Mouse (Mus musculus): ENCODE measurements around the gene Psmd2.

Gene Psmd2

DNA sequence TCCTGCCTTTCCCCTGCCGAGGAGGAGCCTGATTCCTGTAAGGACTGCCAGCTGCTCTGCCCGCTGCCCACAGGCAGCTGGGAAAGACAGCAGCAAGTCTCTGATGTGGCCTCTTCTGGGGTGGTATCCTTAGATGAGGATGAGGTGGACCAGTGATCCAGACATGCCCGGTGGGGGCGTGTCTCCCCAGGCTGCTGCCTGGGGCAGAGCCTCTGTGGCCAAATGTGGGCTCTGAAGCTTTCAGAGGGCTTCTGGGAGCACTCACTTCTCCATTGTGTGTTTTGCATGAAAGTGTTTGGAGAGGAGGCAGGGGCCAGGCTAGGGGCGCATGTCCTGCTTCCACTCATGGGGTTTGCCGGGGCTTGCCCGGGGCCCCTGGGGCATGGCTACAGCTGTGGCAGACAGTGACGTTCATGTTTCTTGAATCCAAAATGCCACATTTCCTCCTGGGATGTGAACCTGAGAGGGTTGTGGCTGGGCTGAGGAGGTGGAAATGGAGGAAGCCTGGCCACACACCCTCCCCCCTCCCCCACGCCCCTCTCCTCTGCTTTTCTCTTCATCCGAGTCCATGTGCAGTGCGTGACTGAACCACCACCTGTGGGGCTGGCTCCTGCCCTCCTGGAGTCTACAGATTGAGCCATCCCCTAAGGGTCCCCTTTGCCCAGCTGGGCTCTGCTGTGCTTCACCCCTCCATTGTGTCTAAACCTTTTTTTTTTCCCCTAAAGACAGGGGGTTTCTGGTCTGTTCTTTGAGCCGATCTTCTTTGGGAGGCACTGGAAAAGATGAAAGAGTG is 50.5 kb downstream of the Psmd2 start:
- DNase-seq (ENCODE audit: low read depth, low spot score) = no peak

- no peak for DNase-seq (ENCODE audit: low read depth, low spot score)
Observed at GRCm38 (mm10) chr16:20702522-20702893, 51.1 kb downstream of the Psmd2 start.

DNA sequence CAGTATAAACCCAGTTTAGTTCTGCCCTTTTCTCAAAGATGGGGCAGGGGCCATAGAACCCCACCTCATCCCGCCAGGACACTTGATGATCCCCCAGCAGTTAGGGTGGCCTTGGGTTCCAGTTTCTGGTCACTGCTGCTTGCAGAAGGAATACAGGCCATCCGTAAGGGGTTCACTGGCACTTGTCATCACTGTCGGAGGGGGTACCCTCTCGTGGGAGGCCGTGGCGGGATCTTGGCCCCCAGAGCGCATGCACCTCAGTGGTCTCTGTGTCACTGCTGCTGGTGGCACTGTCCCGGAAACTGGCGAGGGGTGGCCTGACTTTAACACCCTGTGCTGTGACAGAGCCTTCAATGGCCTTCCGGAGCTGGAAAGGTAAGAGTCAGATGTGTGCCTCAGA is 51.6 kb downstream of the Psmd2 start:
- DNase-seq (ENCODE audit: low read depth, low spot score) = no peak

DNA sequence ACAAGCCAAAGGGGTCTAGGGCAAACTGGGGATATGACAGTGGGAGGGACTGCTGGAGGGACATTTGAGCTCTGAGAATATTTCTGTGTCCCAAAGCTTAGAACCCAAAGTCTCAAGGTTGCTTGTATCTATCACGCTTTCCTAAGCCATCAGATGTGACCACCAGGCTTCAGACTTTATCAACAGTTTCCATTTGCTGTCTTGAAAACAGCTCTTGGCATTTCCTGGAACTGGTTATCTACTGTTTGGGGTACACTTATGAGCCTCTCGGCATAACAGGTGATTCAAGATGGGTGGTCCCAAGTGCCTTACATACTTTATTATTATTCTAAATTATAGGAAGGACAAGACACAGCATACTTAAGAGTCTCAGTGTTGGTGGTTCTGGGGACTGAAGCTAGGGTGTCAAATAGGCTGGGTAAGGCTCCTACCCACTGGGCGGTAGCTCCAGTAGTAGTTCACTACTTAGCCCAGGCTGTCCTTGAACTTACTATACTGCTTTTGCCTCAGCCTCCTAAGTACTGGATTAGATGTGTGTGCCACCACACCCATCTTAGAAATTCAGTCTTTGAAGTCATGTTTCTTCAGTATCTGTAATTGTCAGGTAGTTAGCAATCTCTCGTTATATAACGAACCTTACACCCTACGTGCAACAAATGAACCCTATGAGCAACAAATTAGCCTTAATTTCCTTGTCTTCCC is 52.4 kb downstream of the Psmd2 start:
- DNase-seq (ENCODE audit: low read depth, low spot score) = no peak

DNA sequence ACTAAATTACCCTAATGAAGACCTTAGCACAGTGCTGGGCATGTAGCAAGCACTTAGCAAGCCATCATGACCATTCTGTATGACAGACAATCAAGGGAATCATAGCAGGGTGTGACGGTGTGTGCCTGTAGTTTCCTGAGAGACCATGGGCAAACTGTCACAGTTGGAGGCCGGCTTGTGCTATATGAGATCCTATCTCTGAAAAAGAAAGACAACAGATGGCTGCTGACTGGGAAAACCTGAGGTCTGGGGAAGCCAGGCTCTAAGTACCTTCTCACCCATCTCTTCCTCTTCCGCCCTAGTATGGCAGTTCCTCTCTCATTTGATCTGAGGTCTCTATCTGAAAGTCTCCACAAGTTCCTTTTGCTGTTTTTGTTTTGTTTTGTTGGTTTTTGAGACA is 54.3 kb downstream of the Psmd2 start:
- no peak for DNase-seq (ENCODE audit: low read depth, low spot score)

DNA sequence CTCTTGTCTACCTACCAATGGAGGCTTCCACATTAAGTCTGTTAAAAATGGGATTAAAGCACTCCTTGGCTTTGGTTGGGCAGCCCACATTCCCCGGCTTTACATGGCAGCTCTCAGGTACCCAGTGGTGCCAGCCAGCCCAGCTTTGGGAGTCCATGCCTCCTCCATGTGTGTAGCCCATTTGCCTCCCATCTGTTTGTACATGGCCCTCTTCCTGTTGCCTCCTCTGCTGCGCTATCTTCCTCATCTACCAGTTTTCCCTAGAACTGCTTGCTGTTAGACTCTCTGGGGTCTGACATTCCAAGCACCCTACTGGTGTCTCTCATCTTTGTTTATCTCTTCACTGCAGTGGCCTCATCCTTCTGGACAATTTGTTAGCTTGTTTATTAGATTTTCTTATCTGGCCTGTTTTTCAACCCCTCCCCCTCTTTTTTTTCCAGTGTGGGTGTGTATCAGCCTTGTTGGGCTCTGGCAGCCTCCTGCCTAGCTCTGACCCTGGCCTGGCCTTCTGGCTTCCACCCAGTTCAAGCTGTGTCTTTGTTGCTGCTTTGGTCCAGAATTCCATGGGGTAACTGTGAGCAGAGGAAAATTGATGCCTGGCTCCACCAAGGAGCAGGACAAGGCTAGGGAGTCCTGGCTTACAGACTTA is 55.1 kb downstream of the Psmd2 start:
- no peak for DNase-seq (ENCODE audit: low read depth, low spot score)

DNA sequence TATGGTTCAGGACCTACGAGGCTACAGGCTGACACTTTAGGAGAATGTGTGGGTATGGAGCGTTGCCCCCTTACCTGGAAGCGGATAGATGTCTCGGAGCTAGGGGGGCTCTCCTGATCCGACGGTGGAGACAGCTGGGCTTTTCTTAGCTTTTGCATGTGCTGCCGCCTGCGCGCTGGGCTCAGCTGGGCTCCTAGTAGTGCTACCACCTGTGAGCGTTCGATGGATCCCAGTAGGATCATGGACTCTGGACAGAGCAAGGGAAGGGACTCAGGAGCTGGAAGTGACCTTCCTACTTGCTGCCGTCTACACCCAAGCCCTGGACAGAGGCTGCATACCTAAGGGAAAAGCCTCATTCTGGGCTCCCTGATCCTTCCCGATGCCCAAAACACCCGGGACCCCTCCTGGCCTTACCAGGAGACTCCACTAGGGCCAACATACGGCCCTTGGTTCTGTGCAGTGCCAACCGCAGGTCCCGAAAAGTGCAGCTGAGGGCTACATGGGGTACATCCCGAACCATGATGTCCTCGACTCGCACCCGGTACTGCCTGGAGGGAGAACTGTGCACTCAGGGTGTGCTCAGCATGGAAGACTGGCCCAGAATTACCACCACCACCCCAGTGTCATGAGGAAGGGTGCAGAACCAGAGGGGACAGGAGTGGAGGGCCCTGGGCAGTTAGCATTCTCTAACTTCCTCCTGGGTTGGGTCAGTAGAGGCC is 56.9 kb downstream of the Psmd2 start:
- DNase-seq (ENCODE audit: low read depth, low spot score) = no peak

DNA sequence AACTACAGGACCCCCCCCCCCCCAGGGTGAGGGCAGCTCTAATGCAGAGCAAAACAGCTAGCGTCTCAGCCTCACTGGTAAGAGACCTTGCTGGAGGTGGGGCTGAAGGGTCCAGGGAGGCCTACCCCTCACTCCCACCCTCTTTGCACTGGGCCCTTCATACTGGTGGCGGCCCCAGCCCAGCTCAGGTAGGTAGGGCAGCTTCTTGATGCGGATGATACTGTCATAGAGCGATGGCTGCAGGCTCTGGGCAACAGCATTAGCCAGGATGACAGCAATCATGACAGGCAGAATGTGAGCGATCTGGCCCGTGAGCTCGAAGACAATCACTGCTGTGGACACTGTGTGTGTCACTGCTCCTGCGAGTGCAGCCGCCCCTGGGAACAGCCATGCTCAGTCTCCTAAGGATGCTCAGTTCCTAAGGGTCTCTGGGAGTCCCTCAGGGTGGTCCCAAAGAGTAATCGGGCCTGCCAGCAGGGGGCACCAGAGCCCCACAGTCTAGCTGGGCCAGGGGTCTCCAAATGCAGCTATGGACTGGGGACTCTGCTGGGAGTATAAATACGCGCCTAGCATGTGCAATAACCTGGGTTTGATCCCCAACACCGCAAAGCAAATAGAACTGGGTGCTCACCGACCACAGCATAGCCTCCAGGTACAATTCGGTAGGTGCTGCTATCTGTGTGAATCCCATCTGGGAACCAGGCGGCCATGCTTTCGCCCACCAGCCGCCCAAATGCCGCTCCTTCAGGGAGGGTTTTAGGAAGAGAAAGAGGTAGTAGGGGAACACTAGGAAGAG is 57.7 kb downstream of the Psmd2 start:
- DNase-seq (ENCODE audit: low read depth, low spot score) = no peak

DNA sequence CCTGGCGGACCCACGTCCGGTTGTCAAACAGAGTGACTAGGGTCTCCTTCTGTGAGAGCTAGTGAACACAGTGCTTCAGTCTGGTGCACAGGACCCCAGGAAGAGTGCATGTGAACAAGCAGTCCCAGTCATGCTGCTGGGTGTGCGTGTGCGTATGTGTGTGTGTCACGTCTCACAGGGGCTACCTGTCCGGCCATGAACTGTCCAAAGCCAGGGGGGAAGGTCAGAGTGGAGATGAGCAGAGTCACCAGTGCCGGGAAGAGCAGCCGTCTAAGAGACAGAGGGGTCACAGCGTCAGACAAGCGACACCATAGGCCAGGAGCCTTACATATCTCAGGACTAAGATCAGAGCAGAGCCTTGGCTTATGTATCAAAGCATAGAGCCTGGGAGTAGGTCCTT is 58.9 kb downstream of the Psmd2 start:
- no peak for DNase-seq (ENCODE audit: low read depth, low spot score)

- DNase-seq (ENCODE audit: low read depth, low spot score) = no peak
Observed at GRCm38 (mm10) chr16:20710810-20711209, 59.4 kb downstream of the Psmd2 start.

DNA sequence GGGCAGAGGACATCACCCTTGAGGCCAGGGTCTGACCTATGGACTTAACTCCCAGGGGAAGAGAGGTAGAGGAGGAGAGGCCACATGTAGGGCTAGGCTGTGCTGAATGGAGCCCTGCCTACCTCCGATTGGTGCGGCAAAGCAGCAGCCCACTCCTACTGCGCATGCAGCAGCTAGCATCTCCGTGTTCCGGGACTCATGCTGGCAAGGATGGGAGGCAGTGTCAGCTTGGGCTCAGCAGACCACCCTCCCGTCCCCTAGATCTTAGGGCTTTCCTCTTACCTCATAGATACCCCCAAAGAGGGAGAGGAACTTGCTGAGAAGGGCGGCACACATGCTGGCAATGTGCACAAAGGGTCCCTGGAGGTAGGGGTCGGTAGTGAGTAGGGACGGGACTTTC is 60.7 kb downstream of the Psmd2 start:
- no peak for DNase-seq (ENCODE audit: low read depth, low spot score)

- DNase-seq (ENCODE audit: low read depth, low spot score) = no peak
Observed at GRCm38 (mm10) chr16:20712889-20713288, 61.4 kb downstream of the Psmd2 start.

Data from skeletal muscle tissue, adult 2 months (tissue).